Mouse (Mus musculus) E14TG2a.4 (cell line): ENCODE results near the gene Spns3.

Experiments
- CTCF ChIP-seq: conservative IDR thresholded peaks from 2 replicates; pipeline ENCODE4 v1.5.1; 2014; ENCODE audit warnings: low read length
- NANOG ChIP-seq: IDR thresholded peaks from 2 replicates; pipeline ENCODE4 v1.6.1; 2014; ENCODE audit warnings: borderline replicate concordance, low read length, mixed read lengths
- POU5F1 ChIP-seq: IDR thresholded peaks from 2 replicates; pipeline ENCODE4 v1.6.1; 2014; ENCODE audit warnings: low read length, borderline replicate concordance

DNA sequence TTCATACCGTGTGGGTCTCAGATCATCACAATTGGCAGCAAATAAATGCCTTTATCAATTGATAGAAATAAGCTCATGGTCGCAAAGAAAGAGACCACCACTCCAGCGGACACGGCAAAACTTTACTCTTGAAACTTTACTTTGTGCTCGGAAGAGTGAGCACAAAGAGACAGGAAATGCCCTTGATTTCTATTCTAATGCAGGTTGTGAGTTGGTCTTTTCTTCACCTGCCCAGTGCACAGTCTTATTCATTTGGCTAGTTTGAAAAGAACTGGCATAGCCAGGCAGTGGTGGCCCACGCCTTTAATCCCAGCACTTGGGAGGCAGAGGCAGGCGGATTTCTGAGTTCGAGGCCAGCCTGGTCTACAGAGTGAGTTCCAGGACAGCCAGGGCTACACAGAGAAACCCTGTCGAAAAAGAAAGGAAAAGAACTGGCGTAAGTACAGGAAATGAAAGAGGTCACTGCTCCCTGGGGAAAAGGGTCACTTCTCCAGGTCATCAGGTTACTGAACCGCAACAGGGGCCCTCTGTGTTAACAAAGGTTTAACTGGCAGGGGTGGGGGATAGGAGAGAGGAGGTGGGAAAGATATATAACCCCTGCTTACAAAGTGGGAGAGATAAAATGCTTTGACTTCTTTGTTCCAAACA is 19.5 kb upstream of the Spns3 start:
- TF ChIP-seq CTCF (no peak), NANOG (no peak), POU5F1 (no peak)
